Comparison of ENCODE assay signal across 27 mouse cellular contexts in the genomic region with DNA sequence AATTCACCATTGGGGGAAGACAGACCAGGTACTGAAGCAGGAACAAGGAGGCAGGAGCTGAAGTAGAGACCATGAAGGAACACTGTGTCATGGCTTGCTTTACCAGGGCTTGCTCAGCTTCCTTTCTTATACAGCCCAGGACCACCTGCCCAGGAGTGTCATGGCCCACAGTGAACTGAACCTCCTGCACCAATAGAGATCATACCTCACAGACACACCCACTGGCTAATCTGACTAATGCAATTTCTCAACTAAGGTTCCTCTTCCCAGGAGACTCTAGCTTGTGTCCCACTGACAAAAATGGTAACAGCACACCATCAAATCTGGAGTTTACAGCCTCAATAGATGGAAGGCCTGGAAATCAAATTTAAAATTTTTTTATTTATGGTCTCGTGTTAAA. TPM values are rescaled to one million over a fixed set of nuclear protein-coding genes. Genes with fewer than 3 reads are reported as not detected.
DNase-seq lines count a peak whose midpoint lies in the region; ATAC-seq lines count a peak whose summit lies in the region.
"Had no signal": no experiment of that assay in that cellular context is flagged by ENCODE, and none has a peak within 500 bp of the region (broad histone marks: within the 10 kb centered on the region; RNA-seq: fewer than 3 reads in every experiment).

No protein-coding gene starts in this region.

- H3K27ac ChIP-seq in kidney, embryonic 15.5 days, result peak overlapping the region; percentile 51
- no peak overlapping the region for H3K27ac ChIP-seq in kidney, embryonic 14.5 days (ENCODE audit: low read depth, low read length)
- H3K27ac ChIP-seq: embryonic facial prominence, embryonic 10.5 days; embryonic facial prominence, embryonic 13.5 days; forebrain, embryonic 12.5 days; forebrain, embryonic 15.5 days; hindbrain, embryonic 12.5 days; hindbrain, embryonic 15.5 days had no signal

- no peak overlapping the region for H3K9ac ChIP-seq in kidney, embryonic 15.5 days
- H3K9ac ChIP-seq in kidney, embryonic 14.5 days (ENCODE audit: low read depth, low read length), result no peak overlapping the region
- H3K9ac ChIP-seq: embryonic facial prominence, embryonic 13.5 days; forebrain, embryonic 12.5 days; forebrain, embryonic 15.5 days; hindbrain, embryonic 12.5 days; hindbrain, embryonic 15.5 days had no signal

- WGBS in kidney, embryonic 15.5 days, result 83% methylated on average over 1 of the region's 1 CpGs
- WGBS in kidney, embryonic 14.5 days, result 87% methylated on average over 1 of the region's 1 CpGs

- no peaks in the 10 kb centered on the region for H3K36me3 ChIP-seq in kidney, embryonic 15.5 days
- no peaks in the 10 kb centered on the region for H3K36me3 ChIP-seq in kidney, embryonic 14.5 days (ENCODE audit: control insufficient read depth, insufficient read depth, low read length)
- H3K36me3 ChIP-seq: embryonic facial prominence, embryonic 10.5 days; embryonic facial prominence, embryonic 13.5 days; forebrain, embryonic 12.5 days; forebrain, embryonic 15.5 days; G1E; hindbrain, embryonic 12.5 days; hindbrain, embryonic 15.5 days had no signal

- H3K4me1 ChIP-seq in kidney, embryonic 15.5 days, result peaks cover 8% of the 10 kb centered on the region
- no peaks in the 10 kb centered on the region for H3K4me1 ChIP-seq in kidney, embryonic 14.5 days (ENCODE audit: control insufficient read depth, insufficient read depth, low read length)
- H3K4me1 ChIP-seq: embryonic facial prominence, embryonic 10.5 days; embryonic facial prominence, embryonic 13.5 days; forebrain, embryonic 12.5 days; forebrain, embryonic 15.5 days; hindbrain, embryonic 12.5 days; hindbrain, embryonic 15.5 days had no signal

- no peaks in the 10 kb centered on the region for H3K9me3 ChIP-seq in kidney, embryonic 15.5 days (replicated peaks)
- H3K9me3 ChIP-seq in kidney, embryonic 14.5 days (ENCODE audit: control insufficient read depth, low read length), result no peaks in the 10 kb centered on the region
- H3K9me3 ChIP-seq: embryonic facial prominence, embryonic 10.5 days; embryonic facial prominence, embryonic 13.5 days; forebrain, embryonic 12.5 days; forebrain, embryonic 15.5 days; hindbrain, embryonic 12.5 days; hindbrain, embryonic 15.5 days had no signal

- no peak overlapping the region for H3K4me2 ChIP-seq in kidney, embryonic 15.5 days
- H3K4me2 ChIP-seq in kidney, embryonic 14.5 days (replicated peaks; ENCODE audit: low read depth, low read length), result no peak overlapping the region
- H3K4me2 ChIP-seq: embryonic facial prominence, embryonic 13.5 days; forebrain, embryonic 12.5 days; forebrain, embryonic 15.5 days; heart, embryonic 11.5 days; hindbrain, embryonic 12.5 days; hindbrain, embryonic 15.5 days had no signal

- H3K4me3 ChIP-seq in kidney, embryonic 15.5 days (replicated peaks), result no peak overlapping the region
- H3K4me3 ChIP-seq in kidney, embryonic 14.5 days (ENCODE audit: low read length), result no peak overlapping the region
- H3K4me3 ChIP-seq: embryonic facial prominence, embryonic 10.5 days; embryonic facial prominence, embryonic 13.5 days; erythroblast, embryonic 14.5 days; forebrain, embryonic 12.5 days; forebrain, embryonic 15.5 days; heart, adult 2 months; hindbrain, embryonic 12.5 days; hindbrain, embryonic 15.5 days had no signal

- DNase-seq in heart, adult 11 months, result peak; percentile 63
- no peak for DNase-seq in heart, adult 8-10 months (ENCODE audit: low spot score)
- peak; percentile 34 for DNase-seq in 416B (ENCODE audit: low read depth)
- DNase-seq in testis, postnatal 10 days (ENCODE audit: low spot score), result no peak
- DNase-seq: adrenal gland, adult 2 months; adrenal gland, postnatal 14 days; B cell, adult 2 months; cerebellum, adult 11-12 months; cerebellum, adult 8-10 months; cerebellum, postnatal 10 days; cerebellum, postnatal 36 days; embryo, embryonic 11 days; gastrocnemius, postnatal 10 days; heart, adult 2 months had no signal

- no peaks in the 10 kb centered on the region for H3K27me3 ChIP-seq in kidney, embryonic 15.5 days
- H3K27me3 ChIP-seq in kidney, embryonic 14.5 days (ENCODE audit: control insufficient read depth, insufficient read depth, low read length), result no peaks in the 10 kb centered on the region
- H3K27me3 ChIP-seq: embryonic facial prominence, embryonic 13.5 days; forebrain, embryonic 15.5 days; hindbrain, embryonic 12.5 days; hindbrain, embryonic 15.5 days had no signal

- no peak for ATAC-seq in kidney, embryonic 15.5 days (replicated peaks; ENCODE audit: low FRiP score)
- no peak for ATAC-seq in kidney, embryonic 14.5 days (ENCODE audit: low FRiP score, low TSS enrichment)
- peak; percentile 62 for ATAC-seq in megakaryocyte, adult 5-6 weeks (ENCODE audit: poor library complexity, severe bottlenecking)
- no peak for ATAC-seq in frontal cortex, adult (ENCODE audit: low TSS enrichment)
- ATAC-seq: forebrain, embryonic 15.5 days had no signal

RNA-seq across cellular contexts. Expression of a gene that starts 35.4 kb away (rescaled TPM):
- total RNA-seq in heart, adult 8-10 months (2022), result 10 to 100 TPM; 50.9 to 79.4 (median 56.8) TPM
- polyA plus RNA-seq in kidney, embryonic 15.5 days (2015; fragmentation: Nextera tagmentation; extraction: Ambion mirVana), result 516 and 533 TPM in 2 replicates
- 407 and 546 TPM in 2 replicates for polyA plus RNA-seq in kidney, embryonic 14.5 days (2014; fragmentation: Nextera tagmentation; extraction: Ambion mirVana)
- 967 and 993 TPM in 2 replicates for total RNA-seq in megakaryocyte, adult 5-6 weeks (2015)
- 1,318 and 1,661 TPM in 2 replicates for total RNA-seq in megakaryocyte, adult 5-6 weeks (2017)
- total RNA-seq: G1E had no signal
- polyA plus RNA-seq: G1E had no signal

Comparison
In these comparisons a context has a peak if more than half of its experiments do, and no peak if none do; other contexts are left out.
1. DNase-seq: peak in heart, adult 11 months (single experiment) and 416B (single experiment); none in heart, adult 8-10 months (single experiment) and testis, postnatal 10 days (single experiment).
2. RNA of a gene that starts 35.4 kb away (total RNA-seq): 967 to 1,661 TPM in megakaryocyte, adult 5-6 weeks; 50.9 to 79.4 TPM in heart, adult 8-10 months; every median in the first group is over 10 times any median in the second.